Mouse (Mus musculus) C2C12 (cell line): Measurements from ENCODE around the gene Kcnk2.
"Not testable (repeated sequence)": the region's sequence is repeated elsewhere in the genome, so short reads cannot be mapped to it uniquely, and the experiment has no call there.

Experiments used
- CTCF ChIP-seq: IDR thresholded peaks from one replicate; pipeline ENCODE4 v1.5.1; 2011; ENCODE audit not compliant: control insufficient read depth, insufficient read depth, insufficient read length
- FOSL1 ChIP-seq: IDR thresholded peaks from one replicate; pipeline ENCODE4 v1.8.0; 2011; ENCODE audit warnings: mild to moderate bottlenecking, low read length; ENCODE audit not compliant: poor library complexity, insufficient read depth, severe bottlenecking
- MAX ChIP-seq: IDR thresholded peaks from one replicate; pipeline ENCODE4 v1.6.1; 2011; ENCODE audit warnings: mild to moderate bottlenecking, control low read depth
- MYOD1 ChIP-seq: IDR thresholded peaks from one replicate; pipeline ENCODE4 v1.6.1; 2011; ENCODE audit warnings: low read depth; ENCODE audit not compliant: control insufficient read depth, insufficient read length
- MYOG ChIP-seq: IDR thresholded peaks from one replicate; pipeline ENCODE4 v1.6.1; 2011; ENCODE audit not compliant: control insufficient read depth, insufficient read length; ENCODE audit errors: extremely low read depth
- USF1 ChIP-seq: IDR thresholded peaks from one replicate; pipeline ENCODE4 v1.6.1; 2011; ENCODE audit warnings: low read depth, mild to moderate bottlenecking, control low read depth, moderate library complexity

DNA sequence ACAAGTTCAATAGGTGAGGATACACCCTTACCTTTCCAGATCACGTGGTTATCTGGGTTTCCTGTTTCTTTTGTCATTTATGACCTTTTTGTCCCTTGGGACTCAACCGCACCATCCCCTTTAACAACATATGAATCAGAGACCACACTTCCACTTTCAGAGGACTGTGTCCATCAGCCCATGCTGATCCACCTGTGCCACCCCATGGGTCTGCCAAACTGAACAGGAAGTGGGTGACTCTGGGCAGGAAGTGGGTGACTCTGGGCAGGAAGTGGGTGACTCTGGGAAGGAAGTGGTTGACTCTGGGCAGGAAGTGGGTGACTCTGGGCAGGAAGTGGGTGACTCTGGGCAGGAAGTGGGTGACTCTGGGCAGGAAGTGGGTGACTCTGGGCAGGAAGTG lies 158.9 kb downstream of the Kcnk2 start:
- TF ChIP-seq CTCF, USF1, MYOG, FOSL1, MYOD1, MAX: not testable (repeated sequence)
